Mouse (Mus musculus) forebrain, embryonic 16.5 days (tissue): Measurements from ENCODE around the gene Olfr1102. TPM values are rescaled to one million over a fixed set of nuclear protein-coding genes. Genes with fewer than 3 reads are reported as not detected.

Experiments
- ATAC-seq: fragments of 200-750 bp; cut with Nextera tagmentation; 2 replicates; pipeline ENCODE4 v1.8.0; 2017; ENCODE audit warnings: mild to moderate bottlenecking, moderate library complexity
- H3K27ac ChIP-seq: fragments of 300-500 bp; sonication (generic); 2 replicates; pipeline ENCODE4 v1.5.1; 2014; ENCODE audit warnings: low read length, control low read depth
- H3K27me3 ChIP-seq: fragments of 300-500 bp; sonication (generic); replicated peaks from 2 replicates; pipeline ENCODE4 v1.6.1; 2014; ENCODE audit warnings: low read length; ENCODE audit not compliant: control insufficient read depth, insufficient read depth
- H3K36me3 ChIP-seq: fragments of 300-500 bp; sonication (generic); 2 replicates; pipeline ENCODE4 v1.6.1; 2014; ENCODE audit not compliant: control insufficient read depth, insufficient read depth
- H3K4me1 ChIP-seq: fragments of 300-500 bp; sonication (generic); replicated peaks from 2 replicates; pipeline ENCODE4 v1.6.1; 2014; ENCODE audit warnings: low read length; ENCODE audit not compliant: control insufficient read depth, insufficient read depth
- H3K4me2 ChIP-seq: fragments of 300-500 bp; sonication (generic); 2 replicates; pipeline ENCODE4 v1.6.1; 2014; ENCODE audit warnings: mild to moderate bottlenecking, low read length, control low read depth
- H3K4me3 ChIP-seq: fragments of 300-500 bp; sonication (generic); replicated peaks from 2 replicates; pipeline ENCODE4 v1.5.1; 2014; ENCODE audit warnings: mild to moderate bottlenecking, low read length, control low read depth
- H3K9ac ChIP-seq: fragments of 300-500 bp; sonication (generic); replicated peaks from 2 replicates; pipeline ENCODE4 v1.6.1; 2014; ENCODE audit warnings: low read depth, low read length, control low read depth
- H3K9me3 ChIP-seq: fragments of 300-500 bp; sonication (generic); 2 replicates; pipeline ENCODE4 v1.6.1; 2016; ENCODE audit warnings: low read length; ENCODE audit not compliant: control insufficient read depth
- WGBS: fragments of 180-500 bp; shearing (Covaris S2); extraction: QIAGEN DNeasy Blood & Tissue Kit; methylation state at CpG from one replicate; pipeline ENCODE4 v1.1.7; 2014; 5-methylcytosine and 5-hydroxymethylcytosine counted together
- polyA plus RNA-seq: library from polyadenylated mRNA; unstranded; fragments of >200 nt; fragmentation: Nextera tagmentation; extraction: Ambion mirVana; gene quantifications from 2 replicates; pipeline ENCODE4 v1.2.1, GENCODE M21; 2015

The Olfr1102 gene
- polyA plus RNA-seq: not detected in 2 replicates

DNA sequence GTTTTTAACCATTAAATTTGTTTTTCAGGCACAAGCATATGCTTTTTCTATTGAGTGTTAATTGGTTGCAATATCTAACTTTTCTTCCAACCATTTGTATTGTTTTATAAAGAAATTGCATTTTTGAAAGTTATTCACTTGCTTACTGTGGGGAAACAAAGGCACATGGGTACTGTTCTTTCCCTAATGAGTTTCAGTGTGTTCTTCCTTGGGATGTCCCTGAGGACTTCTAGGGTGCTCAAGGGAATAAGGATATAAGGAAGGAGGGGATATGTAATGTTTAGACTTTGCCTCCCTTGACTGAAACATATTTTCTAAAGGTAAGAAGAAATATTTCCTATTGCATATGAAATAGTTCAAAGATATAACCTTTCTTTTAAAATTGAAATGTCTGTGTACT is at the start of gene Olfr1102:
Gene Olfr1102 (plus strand): TSS at position 301 of the 400 bp plus-strand sequence.
- no peaks in the 10 kb centered on the region for H3K4me1 ChIP-seq
- H3K36me3 ChIP-seq: no peaks in the 10 kb centered on the region
- ATAC-seq: no peak
- no peaks in the 10 kb centered on the region for H3K27me3 ChIP-seq
- no peaks in the 10 kb centered on the region for H3K9me3 ChIP-seq
- no peak within 1 kb of the TSS for H3K4me2 ChIP-seq
- no peak within 1 kb of the TSS for H3K4me3 ChIP-seq
- H3K27ac ChIP-seq: no peak within 1 kb of the TSS
- H3K9ac ChIP-seq: no peak within 1 kb of the TSS

DNA sequence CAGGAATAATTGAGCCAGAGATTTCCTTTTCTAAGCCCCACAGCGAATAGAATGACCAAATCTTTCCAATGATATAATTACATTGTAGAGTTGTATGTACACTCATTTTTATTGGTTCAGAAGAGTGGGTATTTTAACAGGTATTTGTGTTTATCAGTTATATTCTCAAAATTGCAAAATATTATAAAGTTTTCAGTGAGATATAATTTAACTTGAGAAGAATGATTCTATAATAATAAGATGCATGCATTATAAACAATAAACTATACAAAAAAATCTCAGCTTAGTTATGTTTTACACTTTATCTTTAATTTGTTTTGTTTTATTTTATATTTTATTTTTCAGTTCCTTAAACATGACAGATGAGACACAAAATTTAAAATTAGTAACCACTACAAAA is 37.6 kb upstream of the Olfr1102 start, which contains the start of gene Olfr1099:
Gene Olfr1099 (minus strand): TSS at position 101 of the 400 bp plus-strand sequence.
- WGBS: 67% methylated on average over 1 of the region's 1 CpGs
- H3K9ac ChIP-seq: no peak within 1 kb of the TSS
- H3K27ac ChIP-seq: no peak within 1 kb of the TSS
- no peaks in the 10 kb centered on the region for H3K36me3 ChIP-seq
- no peak for ATAC-seq
- H3K4me2 ChIP-seq: no peak within 1 kb of the TSS
- H3K4me1 ChIP-seq: no peaks in the 10 kb centered on the region
- no peak within 1 kb of the TSS for H3K4me3 ChIP-seq
- H3K9me3 ChIP-seq: no peaks in the 10 kb centered on the region
- H3K27me3 ChIP-seq: no peaks in the 10 kb centered on the region

GRCm38 (mm10) chr2:86979854-86980253 is 18.3 kb upstream of the Olfr1102 start, which contains the start of gene Olfr1100:
Olfr1100 (minus strand) TSS chr2:86979954.
- 80% methylated on average over 3 of the region's 3 CpGs for WGBS
- Histone ChIP-seq H3K9ac (no peak within 1 kb of the TSS), H3K4me1 (no peaks in the 10 kb centered on the region), H3K4me3 (no peak within 1 kb of the TSS), H3K27me3 (no peaks in the 10 kb centered on the region), H3K27ac (no peak within 1 kb of the TSS), H3K9me3 (no peaks in the 10 kb centered on the region), H3K4me2 (no peak within 1 kb of the TSS), H3K36me3 (no peaks in the 10 kb centered on the region)
- ATAC-seq: no peak

DNA sequence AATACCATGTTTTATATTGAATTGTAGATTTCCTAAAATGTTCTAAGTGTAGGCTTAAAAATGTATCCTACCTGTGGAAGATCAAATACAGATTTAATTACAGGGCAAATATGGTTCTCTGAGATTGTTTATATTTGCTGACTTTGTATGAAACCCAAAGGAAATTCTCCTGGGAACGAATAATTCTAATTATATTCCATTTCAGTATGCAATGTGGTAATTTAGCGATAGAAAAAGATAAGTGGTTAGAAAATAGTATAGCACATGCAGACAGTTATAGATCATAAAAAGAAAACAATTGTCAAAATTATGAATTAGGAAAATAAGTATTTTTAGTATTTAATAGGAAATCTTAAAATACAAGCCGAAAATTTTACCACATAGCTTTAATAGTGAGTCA is 7.1 kb upstream of the Olfr1102 start, which contains the start of gene Olfr1101:
Gene Olfr1101 (minus strand): TSS at position 101 of the 400 bp plus-strand sequence.
- H3K4me3 ChIP-seq: no peak within 1 kb of the TSS
- H3K9ac ChIP-seq: no peak within 1 kb of the TSS
- H3K4me1 ChIP-seq: no peaks in the 10 kb centered on the region
- no peak within 1 kb of the TSS for H3K27ac ChIP-seq
- ATAC-seq: no peak
- WGBS: 74% methylated on average over 3 of the region's 3 CpGs
- no peak within 1 kb of the TSS for H3K4me2 ChIP-seq
- H3K9me3 ChIP-seq: no peaks in the 10 kb centered on the region
- no peaks in the 10 kb centered on the region for H3K27me3 ChIP-seq
- no peaks in the 10 kb centered on the region for H3K36me3 ChIP-seq

DNA sequence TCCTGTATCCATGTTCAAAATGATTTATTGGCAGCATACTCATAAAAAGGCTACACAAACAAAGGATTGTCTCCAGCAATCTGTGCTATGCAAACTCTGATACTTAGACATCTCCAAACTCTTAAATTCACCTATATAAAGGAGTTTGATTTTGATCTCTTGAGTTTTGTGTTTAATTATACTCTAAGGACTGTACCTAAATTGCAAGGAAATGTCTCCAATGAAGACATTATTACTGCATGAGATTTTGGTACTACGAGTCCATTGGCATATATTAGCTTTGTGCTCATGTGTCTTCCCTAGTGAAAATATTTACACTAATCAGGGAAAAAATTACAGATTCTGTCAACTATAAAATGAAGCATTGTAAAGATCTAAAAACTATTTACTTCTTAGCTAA is 28.8 kb downstream of the Olfr1102 start, which contains the start of gene Olfr1104:
Gene Olfr1104 (minus strand): TSS at position 101 of the 400 bp plus-strand sequence.
- Histone ChIP-seq H3K9me3 (no peaks in the 10 kb centered on the region), H3K4me2 (no peak within 1 kb of the TSS), H3K9ac (no peak within 1 kb of the TSS), H3K4me1 (no peaks in the 10 kb centered on the region), H3K27me3 (no peaks in the 10 kb centered on the region), H3K36me3 (no peaks in the 10 kb centered on the region), H3K4me3 (no peak within 1 kb of the TSS), H3K27ac (no peak within 1 kb of the TSS)
- 85% methylated on average over 1 of the region's 1 CpGs for WGBS
- ATAC-seq: no peak

- H3K9ac ChIP-seq: no peak within 1 kb of the TSS
- H3K4me2 ChIP-seq: no peak within 1 kb of the TSS
- ATAC-seq: no peak
- H3K27ac ChIP-seq: no peak within 1 kb of the TSS
- H3K36me3 ChIP-seq: no peaks in the 10 kb centered on the region
- no peaks in the 10 kb centered on the region for H3K9me3 ChIP-seq
- no peaks in the 10 kb centered on the region for H3K4me1 ChIP-seq
- H3K27me3 ChIP-seq: no peaks in the 10 kb centered on the region
- H3K4me3 ChIP-seq: no peak within 1 kb of the TSS
These were observed 38.2 kb downstream of the Olfr1102 start, which contains the start of gene Olfr1105 for GRCm38 (mm10) chr2:87036431-87036830. Olfr1105 (minus strand) TSS chr2:87036531.

DNA sequence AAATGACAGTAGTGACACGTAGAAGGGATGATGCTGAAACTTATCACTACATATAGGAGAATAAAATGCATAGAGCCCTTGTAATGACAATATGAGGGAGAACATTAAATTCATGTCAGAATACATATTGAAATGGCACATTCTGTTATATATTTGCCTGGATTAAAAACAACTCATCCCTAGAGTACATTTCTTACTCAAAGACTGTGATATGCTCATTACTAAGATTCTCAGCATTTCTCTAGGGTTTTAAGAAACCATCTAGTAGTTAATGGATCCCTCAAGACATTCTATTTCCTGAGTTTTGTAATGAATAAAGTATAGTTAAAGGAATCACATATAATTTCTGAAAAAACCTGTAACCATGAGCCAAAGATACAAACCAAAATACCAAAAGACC is 54.0 kb downstream of the Olfr1102 start, which contains the start of gene Olfr1106:
Gene Olfr1106 (minus strand): TSS at position 101 of the 400 bp plus-strand sequence.
- 66% methylated on average over 1 of the region's 1 CpGs for WGBS
- H3K4me2 ChIP-seq: no peak within 1 kb of the TSS
- no peaks in the 10 kb centered on the region for H3K4me1 ChIP-seq
- no peak within 1 kb of the TSS for H3K27ac ChIP-seq
- no peaks in the 10 kb centered on the region for H3K9me3 ChIP-seq
- no peaks in the 10 kb centered on the region for H3K36me3 ChIP-seq
- ATAC-seq: no peak
- H3K27me3 ChIP-seq: no peaks in the 10 kb centered on the region
- no peak within 1 kb of the TSS for H3K9ac ChIP-seq
- H3K4me3 ChIP-seq: no peak within 1 kb of the TSS

Other genes with a start within 250 kb of the Olfr1102 start
- not detected in 2 replicates for gene Olfr1090, start 239.4 kb upstream of the Olfr1102 start, polyA plus RNA-seq
- gene Olfr1093, start 215.9 kb upstream of the Olfr1102 start, polyA plus RNA-seq: not detected in 2 replicates
- not detected in 2 replicates for gene Olfr141, start 188.4 kb upstream of the Olfr1102 start, polyA plus RNA-seq
- gene Olfr1094, start 173.7 kb upstream of the Olfr1102 start, polyA plus RNA-seq: not detected in 2 replicates
- gene Olfr1095, start 146.7 kb upstream of the Olfr1102 start, polyA plus RNA-seq: not detected in 2 replicates
- not detected in 2 replicates for gene Gm13723, start 123.6 kb upstream of the Olfr1102 start, polyA plus RNA-seq
- gene Olfr1097, start 106.2 kb upstream of the Olfr1102 start, polyA plus RNA-seq: not detected in 2 replicates
- not detected in 2 replicates for gene Olfr1098, start 73.9 kb upstream of the Olfr1102 start, polyA plus RNA-seq
- gene Olfr1099, start 37.7 kb upstream of the Olfr1102 start, polyA plus RNA-seq: not detected in 2 replicates
- gene Olfr1100, start 18.4 kb upstream of the Olfr1102 start, polyA plus RNA-seq: not detected in 2 replicates
- gene Olfr1101, start 7.2 kb upstream of the Olfr1102 start, polyA plus RNA-seq: not detected in 2 replicates
- not detected in 2 replicates for gene Olfr1104, start 28.7 kb downstream of the Olfr1102 start, polyA plus RNA-seq
- gene Olfr1105, start 38.1 kb downstream of the Olfr1102 start, polyA plus RNA-seq: not detected in 2 replicates
- not detected in 2 replicates for gene Olfr1106, start 53.9 kb downstream of the Olfr1102 start, polyA plus RNA-seq
- not detected in 2 replicates for gene Olfr1107, start 77.4 kb downstream of the Olfr1102 start, polyA plus RNA-seq
- not detected in 2 replicates for gene Olfr1109, start 97.6 kb downstream of the Olfr1102 start, polyA plus RNA-seq
- gene Olfr259, start 116.2 kb downstream of the Olfr1102 start, polyA plus RNA-seq: not detected in 2 replicates
- gene Olfr1110, start 141.9 kb downstream of the Olfr1102 start, polyA plus RNA-seq: not detected in 2 replicates
- gene Olfr1111, start 154.2 kb downstream of the Olfr1102 start, polyA plus RNA-seq: not detected in 2 replicates
- not detected in 2 replicates for gene Olfr1112, start 189.4 kb downstream of the Olfr1102 start, polyA plus RNA-seq
- not detected in 2 replicates for gene Olfr1113, start 210.6 kb downstream of the Olfr1102 start, polyA plus RNA-seq
- not detected in 2 replicates for gene Olfr1115, start 249.6 kb downstream of the Olfr1102 start, polyA plus RNA-seq